Mouse (Mus musculus) hindbrain, embryonic 12.5 days (tissue): Measurements from ENCODE around the gene Ccm2l. TPM values are rescaled to one million over a fixed set of nuclear protein-coding genes. Genes with fewer than 3 reads are reported as not detected.

Experiments used
- ATAC-seq: fragments of 200-750 bp; cut with Nextera tagmentation; 2 replicates; pipeline ENCODE4 v1.8.0; 2017; ENCODE audit warnings: moderate TSS enrichment; ENCODE audit not compliant: low FRiP score
- H3K27ac ChIP-seq: fragments of 300-500 bp; sonication (generic); 2 replicates; pipeline ENCODE4 v1.5.1; 2016; ENCODE audit warnings: mild to moderate bottlenecking
- H3K27me3 ChIP-seq: fragments of 300-500 bp; sonication (generic); 2 replicates; pipeline ENCODE4 v1.6.1; 2016; ENCODE audit warnings: mild to moderate bottlenecking
- H3K36me3 ChIP-seq: fragments of 300-500 bp; sonication (generic); 2 replicates; pipeline ENCODE4 v1.6.1; 2016; ENCODE audit warnings: mild to moderate bottlenecking
- H3K4me1 ChIP-seq: fragments of 300-500 bp; sonication (generic); 2 replicates; pipeline ENCODE4 v1.6.1; 2016
- H3K4me2 ChIP-seq: fragments of 300-500 bp; sonication (generic); replicated peaks from 2 replicates; pipeline ENCODE4 v1.6.1; 2016; ENCODE audit warnings: mild to moderate bottlenecking
- H3K4me3 ChIP-seq: fragments of 300-500 bp; sonication (generic); 2 replicates; pipeline ENCODE4 v1.5.1; 2016; ENCODE audit warnings: mild to moderate bottlenecking
- H3K9ac ChIP-seq: fragments of 300-500 bp; sonication (generic); 2 replicates; pipeline ENCODE4 v1.6.1; 2016; ENCODE audit warnings: mild to moderate bottlenecking, moderate library complexity
- H3K9me3 ChIP-seq: fragments of 300-500 bp; sonication (generic); replicated peaks from 2 replicates; pipeline ENCODE4 v1.6.1; 2016; ENCODE audit warnings: mild to moderate bottlenecking
- WGBS: fragments of 180-500 bp; shearing (Covaris S2); methylation state at CpG from one replicate; pipeline ENCODE4 v1.1.7; 2016; 5-methylcytosine and 5-hydroxymethylcytosine counted together
- polyA plus RNA-seq: library from polyadenylated mRNA; unstranded; fragments of >200 nt; fragmentation: Nextera tagmentation; extraction: Ambion mirVana; gene quantifications from 2 replicates; pipeline ENCODE4 v1.2.1, GENCODE M21; 2016

Gene Ccm2l
- polyA plus RNA-seq, 1 experiment from 2014 or later, result 2.8 TPM

DNA sequence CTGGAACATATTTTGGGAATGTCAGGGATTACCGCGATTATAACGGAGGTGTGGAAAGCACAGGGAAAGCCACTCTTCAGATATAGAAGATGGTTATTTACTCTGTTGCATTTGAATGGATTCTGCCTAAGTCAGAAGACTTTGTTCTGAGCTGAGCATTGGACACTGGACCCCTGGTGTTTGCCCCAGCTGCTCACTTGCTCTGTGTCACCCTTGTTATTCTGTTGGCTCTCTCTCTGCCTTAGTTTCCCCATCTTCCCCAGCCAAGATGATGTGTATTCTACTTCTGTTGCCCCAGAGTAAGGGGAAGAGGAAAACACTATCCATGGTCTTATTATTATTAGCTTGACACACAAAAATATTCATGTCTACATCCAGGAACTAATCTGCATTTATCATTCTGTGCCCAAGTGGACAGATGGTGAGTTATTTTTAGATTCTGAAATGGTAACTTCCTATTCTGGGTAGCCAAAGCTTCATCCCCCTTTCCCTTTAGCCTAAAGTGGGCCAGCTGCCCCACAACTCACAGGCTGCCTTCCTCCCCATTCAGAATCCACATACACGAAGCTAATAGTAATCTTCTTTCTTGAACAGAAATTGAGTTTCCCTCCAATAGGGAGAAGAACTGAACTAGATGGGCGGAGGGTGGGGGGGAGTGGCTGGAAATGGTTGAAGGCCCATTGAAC, 32.1 kb upstream of the Ccm2l start:
- ATAC-seq, result no peak
- Histone ChIP-seq H3K27me3 (peaks cover 49% of the 10 kb centered on the region), H3K9me3 (no peaks in the 10 kb centered on the region), H3K27ac (no peak overlapping the region), H3K4me1 (peaks cover 43% of the 10 kb centered on the region), H3K4me2 (peak overlapping the region; percentile 76), H3K36me3 (no peaks in the 10 kb centered on the region), H3K9ac (peak overlapping the region; percentile 19; the same call in 1 of the 2 replicates), H3K4me3 (peak overlapping the region; percentile 71)
- 70% methylated on average over 5 of the region's 5 CpGs for WGBS

DNA sequence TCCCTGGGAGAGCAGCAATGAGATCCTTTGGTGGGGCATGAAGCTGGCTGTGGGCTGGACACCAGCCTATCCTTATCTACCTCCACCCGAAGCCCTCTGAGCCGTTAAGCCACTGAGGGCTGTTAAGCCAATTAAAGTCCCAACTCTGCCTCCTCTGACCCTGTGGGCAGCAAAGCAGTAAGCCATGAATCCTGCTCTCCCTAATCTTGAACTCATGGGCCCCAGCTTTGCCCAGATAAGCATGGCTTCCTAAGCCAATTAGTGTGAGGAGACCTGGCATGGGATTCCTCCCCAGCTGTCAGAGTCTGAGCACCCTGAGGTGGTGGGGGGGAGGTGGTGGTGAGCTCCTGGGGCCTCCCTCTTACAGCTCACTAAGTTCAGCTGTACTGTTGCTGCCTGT, 29.1 kb upstream of the Ccm2l start:
- Histone ChIP-seq H3K27me3 (peaks cover 28% of the 10 kb centered on the region), H3K9me3 (no peaks in the 10 kb centered on the region), H3K4me3 (no peak overlapping the region), H3K9ac (no peak overlapping the region), H3K4me2 (no peak overlapping the region), H3K36me3 (no peaks in the 10 kb centered on the region), H3K27ac (no peak overlapping the region), H3K4me1 (peaks cover 39% of the 10 kb centered on the region)
- 46% methylated on average over 2 of the region's 2 CpGs for WGBS
- no peak for ATAC-seq

DNA sequence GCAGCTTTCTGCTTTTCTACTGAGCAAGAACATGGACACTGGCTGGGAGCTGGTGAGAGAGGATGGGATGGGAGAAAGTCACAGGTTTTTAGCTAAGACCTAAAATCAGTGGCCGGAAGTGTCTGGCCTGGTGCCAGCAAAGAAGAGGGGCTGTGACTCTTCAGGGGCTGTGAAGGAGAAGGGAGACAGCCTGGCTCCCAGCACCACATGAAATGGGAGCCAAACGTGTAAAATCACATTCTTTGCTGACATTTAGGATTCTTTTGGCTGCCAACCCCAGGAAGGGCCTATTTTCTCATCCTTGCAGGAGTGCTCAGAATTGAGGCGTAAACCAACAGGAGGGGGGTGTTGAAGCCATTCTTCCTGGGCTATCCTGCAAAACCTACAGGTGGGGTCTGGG, 21.9 kb upstream of the Ccm2l start:
- Histone ChIP-seq H3K4me2 (no peak overlapping the region), H3K9me3 (no peaks in the 10 kb centered on the region), H3K27me3 (no peaks in the 10 kb centered on the region), H3K36me3 (no peaks in the 10 kb centered on the region), H3K4me1 (peaks cover 11% of the 10 kb centered on the region), H3K4me3 (no peak overlapping the region), H3K27ac (no peak overlapping the region), H3K9ac (no peak overlapping the region)
- 56% methylated on average over 3 of the region's 3 CpGs for WGBS
- ATAC-seq, result no peak

DNA sequence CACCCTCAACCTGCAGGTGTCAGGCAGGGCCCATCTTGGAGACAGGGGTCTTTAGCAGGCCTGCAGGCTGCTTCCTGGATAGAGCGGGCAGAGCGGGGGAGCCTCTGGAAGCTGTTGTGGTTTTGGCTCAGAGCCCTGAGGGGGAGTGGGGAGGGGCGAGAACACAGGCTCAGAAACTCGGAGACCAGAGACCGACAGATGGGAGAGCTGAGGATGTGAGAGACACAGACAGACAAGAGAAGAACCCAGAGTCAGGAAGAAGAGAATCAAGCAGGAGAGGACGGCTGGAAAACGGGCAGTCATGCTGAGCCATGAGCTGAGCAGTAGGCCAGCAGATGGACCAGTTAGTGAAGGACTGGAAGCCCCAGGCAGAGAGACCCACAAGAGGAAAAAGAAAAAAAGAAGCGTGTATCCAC, 19.9 kb upstream of the Ccm2l start:
- Histone ChIP-seq H3K4me1 (peaks cover 19% of the 10 kb centered on the region), H3K4me2 (no peak overlapping the region), H3K9ac (no peak overlapping the region), H3K36me3 (no peaks in the 10 kb centered on the region), H3K27ac (peak overlapping the region; percentile 64), H3K9me3 (no peaks in the 10 kb centered on the region), H3K27me3 (0 out of 2 replicates have a peak, but pooled peaks cover under 1% of the 10 kb centered on the region), H3K4me3 (no peak overlapping the region)
- peak; percentile 46; the same call in 1 of the 2 replicates for ATAC-seq
- WGBS, result 39% methylated on average over 8 of the region's 8 CpGs

DNA sequence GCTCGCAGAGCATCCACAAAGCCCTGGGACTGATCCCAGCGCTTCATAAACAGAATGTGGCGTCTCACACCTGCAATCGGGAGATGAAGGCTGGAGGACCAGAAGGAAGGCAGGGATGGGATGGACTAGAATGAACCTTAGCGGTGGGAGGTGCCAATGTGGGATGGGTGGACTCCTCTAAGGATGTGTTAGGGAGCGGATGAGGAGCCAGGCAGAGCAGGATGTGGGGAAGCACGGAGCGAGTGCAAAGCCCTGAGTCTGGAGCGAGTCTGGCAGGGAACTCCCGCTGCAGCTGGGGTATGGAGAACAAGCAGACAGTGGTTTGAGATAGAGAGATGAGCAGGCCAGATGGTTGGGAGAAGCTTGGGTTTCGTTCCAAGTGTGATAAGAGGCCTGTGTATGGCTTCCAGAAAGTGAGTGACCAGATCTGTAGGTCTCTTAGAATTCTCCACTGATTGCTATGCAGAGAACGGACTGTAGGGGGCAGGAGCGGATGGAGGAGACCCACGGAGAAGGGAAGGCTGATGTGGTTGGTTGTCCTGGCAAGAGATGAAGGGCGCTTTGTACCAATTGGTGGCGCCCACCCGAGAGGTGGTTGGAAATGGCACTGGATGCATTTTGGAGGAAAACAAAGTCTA, 17.8 kb upstream of the Ccm2l start:
- WGBS, result 46% methylated on average over 17 of the region's 17 CpGs
- Histone ChIP-seq H3K4me1 (peaks cover 24% of the 10 kb centered on the region), H3K36me3 (no peaks in the 10 kb centered on the region), H3K4me2 (no peak overlapping the region), H3K9me3 (no peaks in the 10 kb centered on the region), H3K9ac (no peak overlapping the region), H3K27me3 (peaks cover 21% of the 10 kb centered on the region), H3K4me3 (no peak overlapping the region), H3K27ac (no peak overlapping the region)
- no peak for ATAC-seq

DNA sequence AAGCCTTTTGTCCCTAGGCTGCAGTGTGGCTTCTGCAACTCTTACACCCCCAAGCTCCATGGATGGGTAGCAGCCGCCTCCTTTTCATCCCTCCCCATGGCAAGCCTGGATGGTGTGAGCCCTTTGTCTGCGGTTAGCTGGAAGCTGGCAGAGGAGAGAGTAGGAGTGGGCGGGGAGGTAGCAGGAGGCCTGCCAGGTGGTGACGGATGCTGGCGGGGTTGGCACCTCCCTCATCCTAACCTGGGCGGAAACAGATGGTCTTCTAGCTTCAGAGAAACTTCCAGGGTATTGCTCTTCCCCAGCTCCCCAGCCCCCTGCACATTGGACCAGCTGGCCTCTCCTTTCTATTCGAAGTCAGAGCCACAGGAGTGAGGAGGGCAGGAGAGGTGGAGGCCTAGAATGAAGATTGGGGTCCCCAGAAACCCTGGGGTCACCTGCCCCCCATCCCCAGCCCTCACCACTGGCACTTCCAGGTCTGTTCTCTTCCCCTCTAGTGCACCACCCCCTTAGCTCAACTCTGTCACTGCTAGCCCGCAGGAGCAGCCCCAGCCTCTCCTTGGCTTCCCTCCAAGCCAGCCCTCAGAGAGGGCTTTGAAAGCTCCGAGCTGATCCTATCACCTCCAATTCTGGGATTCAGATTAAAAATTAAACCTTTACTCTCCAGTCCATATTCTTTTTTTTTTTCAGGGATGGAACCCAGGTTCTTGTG, 16.3 kb upstream of the Ccm2l start:
- no peak overlapping the region for H3K9ac ChIP-seq
- H3K27me3 ChIP-seq, result peaks cover 31% of the 10 kb centered on the region
- 42% methylated on average over 9 of the region's 9 CpGs for WGBS
- peaks cover 24% of the 10 kb centered on the region for H3K4me1 ChIP-seq
- no peaks in the 10 kb centered on the region for H3K9me3 ChIP-seq
- peak; percentile 54 for ATAC-seq
- peak overlapping the region; percentile 62 for H3K27ac ChIP-seq
- H3K36me3 ChIP-seq, result peaks cover 4% of the 10 kb centered on the region
- no peak overlapping the region for H3K4me2 ChIP-seq
- H3K4me3 ChIP-seq, result no peak overlapping the region

DNA sequence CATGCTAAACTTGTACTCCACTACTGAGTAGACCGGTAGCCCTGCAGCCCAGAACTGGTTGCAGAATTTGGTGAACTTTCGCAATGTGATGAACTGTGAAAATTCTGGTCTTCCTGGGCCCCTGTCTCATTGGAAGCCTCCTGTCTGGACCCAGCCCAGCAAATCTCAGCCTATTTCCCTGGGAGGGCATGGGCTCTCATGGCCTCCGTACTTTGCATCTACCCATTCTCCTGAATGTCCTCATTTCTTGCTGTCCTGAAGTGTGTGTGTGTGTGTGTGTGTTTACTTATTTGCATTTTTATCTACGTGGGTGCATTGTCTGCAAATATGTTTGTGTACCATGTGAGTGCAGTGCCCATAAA, 15.8 kb upstream of the Ccm2l start:
- peaks cover 24% of the 10 kb centered on the region for H3K4me1 ChIP-seq
- H3K9ac ChIP-seq, result no peak overlapping the region
- peaks cover 9% of the 10 kb centered on the region for H3K36me3 ChIP-seq
- H3K9me3 ChIP-seq, result no peaks in the 10 kb centered on the region
- 88% methylated on average over 4 of the region's 4 CpGs for WGBS
- ATAC-seq, result no peak
- H3K27ac ChIP-seq, result no peak overlapping the region
- H3K4me2 ChIP-seq, result no peak overlapping the region
- H3K27me3 ChIP-seq, result peaks cover 34% of the 10 kb centered on the region
- no peak overlapping the region for H3K4me3 ChIP-seq

DNA sequence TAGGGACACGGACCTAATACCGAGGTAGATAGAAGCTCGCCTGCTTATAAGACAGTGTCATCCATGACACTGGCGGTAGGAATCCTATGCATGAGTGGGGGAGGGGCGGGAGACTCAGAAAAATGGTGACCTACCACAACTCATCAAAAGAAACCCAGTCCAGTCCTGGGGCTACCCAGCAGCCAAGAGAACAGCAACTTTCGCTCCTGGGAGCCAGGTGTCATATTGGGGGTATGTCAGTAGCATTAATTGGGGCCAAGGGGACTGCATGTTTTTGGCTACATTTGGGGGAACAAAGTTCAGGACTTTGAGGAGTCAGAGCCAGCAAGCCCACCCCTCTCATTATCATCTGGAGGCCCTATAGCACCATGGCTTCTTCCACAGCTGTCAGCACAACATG, 14.7 kb upstream of the Ccm2l start:
- Histone ChIP-seq H3K9me3 (no peaks in the 10 kb centered on the region), H3K27ac (no peak overlapping the region), H3K27me3 (peaks cover 36% of the 10 kb centered on the region), H3K4me3 (no peak overlapping the region), H3K9ac (no peak overlapping the region), H3K4me1 (peaks cover 16% of the 10 kb centered on the region), H3K36me3 (peaks cover 12% of the 10 kb centered on the region), H3K4me2 (no peak overlapping the region)
- WGBS, result 80% methylated on average over 6 of the region's 6 CpGs
- ATAC-seq, result no peak

DNA sequence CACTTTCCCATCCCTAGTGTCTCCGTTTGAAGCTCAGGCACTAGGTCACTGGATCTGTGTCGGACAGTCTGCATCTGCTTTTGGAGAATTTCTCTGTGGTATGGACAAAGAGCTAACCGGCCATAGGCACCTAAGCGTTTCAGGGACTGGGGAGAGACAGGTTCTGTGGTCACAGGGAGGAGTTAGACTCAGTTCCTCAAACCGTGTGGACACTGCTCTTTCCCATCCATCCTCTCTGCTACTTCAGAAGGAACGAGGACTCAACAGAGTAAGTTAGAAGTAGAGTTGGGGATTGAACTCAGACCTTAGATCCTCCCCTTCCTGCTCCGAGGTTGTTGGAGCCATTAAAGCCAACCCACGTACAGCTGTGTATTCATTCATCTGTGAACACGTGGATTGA, 14.2 kb upstream of the Ccm2l start:
- no peak overlapping the region for H3K27ac ChIP-seq
- H3K36me3 ChIP-seq, result peaks cover 12% of the 10 kb centered on the region
- no peak overlapping the region for H3K4me3 ChIP-seq
- no peak overlapping the region for H3K9ac ChIP-seq
- peaks cover 13% of the 10 kb centered on the region for H3K4me1 ChIP-seq
- whole genome bisulfite sequencing, result 78% methylated on average over 9 of the region's 9 CpGs
- no peaks in the 10 kb centered on the region for H3K9me3 ChIP-seq
- no peak for ATAC-seq
- no peak overlapping the region for H3K4me2 ChIP-seq
- H3K27me3 ChIP-seq, result peaks cover 36% of the 10 kb centered on the region

DNA sequence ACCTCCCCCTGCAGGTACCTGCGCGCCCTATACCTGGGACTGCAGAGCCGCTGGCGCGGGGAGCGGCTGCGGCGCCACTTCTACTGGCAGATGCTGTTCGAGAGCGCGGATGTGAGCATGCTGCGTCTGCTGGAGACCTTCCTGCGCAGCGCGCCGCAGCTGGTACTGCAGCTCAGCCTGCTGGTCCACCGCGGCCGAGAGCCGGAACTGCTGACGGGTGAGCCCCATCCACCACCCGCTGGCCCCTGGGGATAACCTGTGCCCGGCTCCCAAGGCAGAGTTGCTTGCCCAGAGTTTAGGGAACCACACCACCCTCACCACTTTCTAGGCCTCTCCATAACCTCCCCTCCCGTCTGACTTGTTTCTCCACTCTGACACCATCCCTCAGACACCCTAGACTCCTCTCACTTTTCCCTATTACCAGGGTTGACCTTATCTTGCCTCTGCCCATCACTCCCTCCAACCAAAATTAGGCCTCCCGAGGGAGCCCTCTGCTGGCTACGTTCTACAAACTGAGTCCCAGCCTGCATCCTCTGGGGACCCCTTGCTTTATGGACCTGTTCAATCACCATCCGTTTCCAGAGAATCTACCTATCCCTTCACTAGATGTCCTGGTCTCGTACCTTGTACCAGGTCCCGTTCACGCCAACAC, 12.9 kb upstream of the Ccm2l start:
- H3K36me3 ChIP-seq, result peaks cover 12% of the 10 kb centered on the region
- ATAC-seq, result no peak
- H3K4me2 ChIP-seq, result 0 out of 2 replicates have a peak overlapping the region, but pooled peaks have one; percentile 11
- 8% methylated on average over 30 of the region's 30 CpGs for WGBS
- H3K9me3 ChIP-seq, result no peaks in the 10 kb centered on the region
- no peak overlapping the region for H3K4me3 ChIP-seq
- H3K9ac ChIP-seq, result 0 out of 2 replicates have a peak overlapping the region, but pooled peaks have one; percentile 19
- H3K27ac ChIP-seq, result no peak overlapping the region
- H3K27me3 ChIP-seq, result peaks cover 36% of the 10 kb centered on the region
- H3K4me1 ChIP-seq, result peaks cover 13% of the 10 kb centered on the region

DNA sequence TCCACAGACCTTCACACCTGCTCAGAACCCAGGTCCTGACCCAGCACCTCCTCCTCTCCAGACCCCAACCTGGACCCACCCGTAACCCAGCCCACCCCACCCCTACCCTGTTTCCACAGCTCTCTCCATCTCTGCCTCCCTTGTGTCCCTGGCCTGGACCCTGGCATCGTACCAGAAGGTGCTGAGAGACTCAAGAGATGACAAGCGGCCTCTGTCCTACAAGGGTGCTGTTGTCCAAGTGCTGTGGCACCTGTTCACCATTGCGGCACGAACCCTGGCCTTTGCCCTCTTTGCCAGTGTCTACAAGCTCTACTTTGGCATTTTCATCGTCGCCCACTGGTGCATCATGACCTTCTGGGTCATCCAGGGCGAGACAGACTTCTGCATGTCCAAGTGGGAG, 11.9 kb upstream of the Ccm2l start:
- H3K4me3 ChIP-seq, result no peak overlapping the region
- no peak overlapping the region for H3K9ac ChIP-seq
- H3K4me2 ChIP-seq, result no peak overlapping the region
- peaks cover 13% of the 10 kb centered on the region for H3K4me1 ChIP-seq
- ATAC-seq, result no peak
- WGBS, result 87% methylated on average over 8 of the region's 8 CpGs
- no peak overlapping the region for H3K27ac ChIP-seq
- peaks cover 12% of the 10 kb centered on the region for H3K36me3 ChIP-seq
- H3K9me3 ChIP-seq, result no peaks in the 10 kb centered on the region
- peaks cover 36% of the 10 kb centered on the region for H3K27me3 ChIP-seq

DNA sequence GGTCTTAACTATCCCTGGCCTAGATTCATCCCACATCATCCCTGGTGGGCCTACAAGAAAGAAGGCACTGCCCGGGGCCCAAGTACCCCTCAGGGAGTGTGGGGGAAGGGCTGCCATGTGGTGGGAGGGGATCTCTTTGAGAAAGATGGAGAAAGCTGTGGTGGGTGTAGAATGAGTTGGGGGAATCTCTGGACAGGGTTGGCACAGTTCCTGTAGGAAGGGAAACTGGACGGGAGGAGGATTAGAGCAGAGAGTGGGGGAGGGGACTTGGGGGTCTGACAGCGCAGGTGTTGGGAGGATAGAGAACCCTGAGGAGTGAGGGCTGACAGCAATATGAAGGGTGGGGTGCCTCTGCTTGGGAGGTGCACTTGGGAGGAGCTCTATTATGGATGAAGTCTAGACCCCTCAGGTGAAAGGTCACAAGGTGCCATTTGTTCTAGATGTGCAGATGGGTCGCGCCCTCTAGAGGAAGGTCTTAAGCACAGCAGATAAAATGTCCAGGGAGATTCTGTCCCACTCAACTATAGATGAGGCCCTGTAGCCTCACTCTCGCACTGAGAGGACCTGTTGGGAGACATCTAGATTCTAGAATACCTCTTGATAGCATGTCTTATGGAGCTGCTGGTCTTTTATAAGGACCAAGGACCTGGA, 10.4 kb upstream of the Ccm2l start:
- peaks cover 12% of the 10 kb centered on the region for H3K36me3 ChIP-seq
- H3K27me3 ChIP-seq, result peaks cover 36% of the 10 kb centered on the region
- no peak overlapping the region for H3K27ac ChIP-seq
- 58% methylated on average over 6 of the region's 6 CpGs for WGBS
- 0 out of 2 replicates have a peak, but pooled peaks cover 5% of the 10 kb centered on the region for H3K4me1 ChIP-seq
- no peak for ATAC-seq
- H3K9ac ChIP-seq, result no peak overlapping the region
- H3K4me3 ChIP-seq, result no peak overlapping the region
- no peak overlapping the region for H3K4me2 ChIP-seq
- no peaks in the 10 kb centered on the region for H3K9me3 ChIP-seq
